7 mouse cellular contexts compared by ENCODE assay signal in the genomic region with DNA sequence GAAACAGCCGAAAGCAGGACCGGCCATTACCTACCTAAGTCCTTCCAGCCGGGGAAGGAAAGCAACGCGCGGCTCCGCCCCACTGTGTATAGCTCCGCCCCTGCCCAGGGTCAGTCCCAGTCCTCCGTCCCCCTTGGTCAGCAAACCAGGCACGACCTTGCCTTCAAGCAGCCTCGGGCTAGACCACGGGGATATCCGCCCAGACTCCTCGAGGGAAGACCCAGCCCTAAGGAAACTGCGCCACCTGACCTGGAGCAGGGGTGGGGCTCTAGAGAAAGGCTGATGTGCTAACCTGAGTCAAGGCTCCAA. TPM values are rescaled to one million over a fixed set of nuclear protein-coding genes. Genes with fewer than 3 reads are reported as not detected.
DNase-seq lines count a peak whose midpoint lies in the region; ATAC-seq and TF ChIP-seq lines count a peak whose summit lies in the region.

No protein-coding gene starts in this region.

- H3K27ac ChIP-seq in bone marrow macrophage, adult 2 months (ENCODE audit: insufficient read depth, low read depth, low read length) = peak overlapping the region; percentile 96
- no peak overlapping the region for H3K27ac ChIP-seq in forebrain, embryonic 12.5 days
- peak overlapping the region; percentile 87 for H3K27ac ChIP-seq in hindbrain, embryonic 10.5 days
- no peak overlapping the region for H3K27ac ChIP-seq in limb, embryonic 12.5 days
- peak overlapping the region; percentile 86 for H3K27ac ChIP-seq in midbrain, embryonic 10.5 days (replicated peaks)

- H3K4me2 ChIP-seq in forebrain, embryonic 12.5 days = peak overlapping the region; percentile 92
- H3K4me2 ChIP-seq in limb, embryonic 12.5 days = peak overlapping the region; percentile 100

- peak; percentile 48 for DNase-seq in Muller cell, postnatal 12 days (ENCODE audit: inconsistent ontology term)
- DNase-seq in hindbrain, embryonic 10.5 days (ENCODE audit: low spot score) = peak; percentile 73
- DNase-seq in midbrain, embryonic 10.5 days (ENCODE audit: low spot score) = peak; percentile 71
- DNase-seq in urinary bladder, postnatal 36 days (ENCODE audit: low spot score in 2 of 2) = peak; percentile 59 to 69

- peak overlapping the region; percentile 68 for H3K9ac ChIP-seq in forebrain, embryonic 12.5 days
- H3K9ac ChIP-seq in limb, embryonic 12.5 days (replicated peaks) = peak overlapping the region; percentile 74; the same call in 1 of the 2 replicates

- 1% methylated on average over 15 of the region's 15 CpGs for WGBS in forebrain, embryonic 12.5 days
- 1% methylated on average over 15 of the region's 15 CpGs for WGBS in hindbrain, embryonic 10.5 days
- under 1% methylated on average over 15 of the region's 15 CpGs for WGBS in limb, embryonic 12.5 days
- under 1% methylated on average over 15 of the region's 15 CpGs for WGBS in midbrain, embryonic 10.5 days

- peak; percentile 45 for ATAC-seq in forebrain, embryonic 12.5 days (ENCODE audit: low FRiP score)
- ATAC-seq in limb, embryonic 12.5 days (ENCODE audit: insufficient number of reproducible peaks, insufficient read depth, low FRiP score, low TSS enrichment, low read depth) = peak; percentile 39

- H3K4me3 ChIP-seq in bone marrow macrophage, adult 2 months (ENCODE audit: insufficient read depth, low read length) = peak overlapping the region; percentile 83
- H3K4me3 ChIP-seq in forebrain, embryonic 12.5 days (replicated peaks) = peak overlapping the region; percentile 49
- peak overlapping the region; percentile 73 for H3K4me3 ChIP-seq in hindbrain, embryonic 10.5 days
- H3K4me3 ChIP-seq in limb, embryonic 12.5 days (replicated peaks) = peak overlapping the region; percentile 59
- H3K4me3 ChIP-seq in midbrain, embryonic 10.5 days = peak overlapping the region; percentile 75

- no peak for TF ChIP-seq POLR2A in bone marrow macrophage, adult 2 months (IDR thresholded peaks at IDR 0.05; ENCODE audit: borderline replicate concordance, low read depth, low read length)

- TF ChIP-seq CTCF in bone marrow macrophage, adult 2 months (IDR thresholded peaks at IDR 0.05; ENCODE audit: low read depth, low read length) = no peak

- H3K27me3 ChIP-seq in forebrain, embryonic 12.5 days = no peaks in the 10 kb centered on the region
- 0 out of 2 replicates have a peak, but pooled peaks cover 6% of the 10 kb centered on the region for H3K27me3 ChIP-seq in hindbrain, embryonic 10.5 days (ENCODE audit: insufficient read depth, poor library complexity, severe bottlenecking)
- H3K27me3 ChIP-seq in limb, embryonic 12.5 days = no peaks in the 10 kb centered on the region
- H3K27me3 ChIP-seq in midbrain, embryonic 10.5 days (ENCODE audit: low read depth, poor library complexity, severe bottlenecking) = peaks cover 6% of the 10 kb centered on the region; the same call in 1 of the 2 replicates

- no peaks in the 10 kb centered on the region for H3K9me3 ChIP-seq in forebrain, embryonic 12.5 days
- H3K9me3 ChIP-seq in hindbrain, embryonic 10.5 days = no peaks in the 10 kb centered on the region
- H3K9me3 ChIP-seq in limb, embryonic 12.5 days = no peaks in the 10 kb centered on the region
- H3K9me3 ChIP-seq in midbrain, embryonic 10.5 days (replicated peaks) = no peaks in the 10 kb centered on the region

- peaks cover 69% of the 10 kb centered on the region for H3K4me1 ChIP-seq in bone marrow macrophage, adult 2 months (ENCODE audit: control insufficient read depth, insufficient read depth, low read length)
- H3K4me1 ChIP-seq in forebrain, embryonic 12.5 days = peaks cover 98% of the 10 kb centered on the region
- H3K4me1 ChIP-seq in hindbrain, embryonic 10.5 days (replicated peaks) = peaks cover 98% of the 10 kb centered on the region
- peaks cover 98% of the 10 kb centered on the region for H3K4me1 ChIP-seq in limb, embryonic 12.5 days (replicated peaks)
- H3K4me1 ChIP-seq in midbrain, embryonic 10.5 days = peaks cover 96% of the 10 kb centered on the region

- peaks cover 19% of the 10 kb centered on the region for H3K36me3 ChIP-seq in forebrain, embryonic 12.5 days (replicated peaks)
- peaks cover 37% of the 10 kb centered on the region for H3K36me3 ChIP-seq in hindbrain, embryonic 10.5 days
- peaks cover 10% of the 10 kb centered on the region for H3K36me3 ChIP-seq in limb, embryonic 12.5 days
- H3K36me3 ChIP-seq in midbrain, embryonic 10.5 days = peaks cover 34% of the 10 kb centered on the region

RNA-seq across cellular contexts. Expression of a gene that starts 6.7 kb away (rescaled TPM):
- polyA plus RNA-seq in bone marrow macrophage, adult 2 months (2012; ENCODE audit: insufficient read depth, insufficient read length, missing spikeins) = 432 and 457 TPM in 2 replicates
- 174 and 182 TPM in 2 replicates for polyA plus RNA-seq in forebrain, embryonic 12.5 days (2016; fragmentation: Nextera tagmentation; extraction: Ambion mirVana)
- polyA plus RNA-seq in hindbrain, embryonic 10.5 days (2016; fragmentation: Nextera tagmentation; extraction: Ambion mirVana) = 133 and 155 TPM in 2 replicates
- 157 and 170 TPM in 2 replicates for polyA plus RNA-seq in limb, embryonic 12.5 days (2016; fragmentation: Nextera tagmentation; extraction: Ambion mirVana)
- polyA plus RNA-seq in midbrain, embryonic 10.5 days (2016; fragmentation: Nextera tagmentation; extraction: Ambion mirVana) = 130 and 144 TPM in 2 replicates

RNA-seq across cellular contexts. Expression of a gene that starts 22.4 kb away (rescaled TPM):
- 3.4 and 3.8 TPM in 2 replicates for polyA plus RNA-seq in bone marrow macrophage, adult 2 months (2012; ENCODE audit: insufficient read depth, insufficient read length, missing spikeins)
- 38.8 and 44.0 TPM in 2 replicates for polyA plus RNA-seq in forebrain, embryonic 12.5 days (2016; fragmentation: Nextera tagmentation; extraction: Ambion mirVana)
- polyA plus RNA-seq in hindbrain, embryonic 10.5 days (2016; fragmentation: Nextera tagmentation; extraction: Ambion mirVana) = 29.7 and 40.1 TPM in 2 replicates
- polyA plus RNA-seq in limb, embryonic 12.5 days (2016; fragmentation: Nextera tagmentation; extraction: Ambion mirVana) = 30.1 and 31.2 TPM in 2 replicates
- 27.7 and 37.3 TPM in 2 replicates for polyA plus RNA-seq in midbrain, embryonic 10.5 days (2016; fragmentation: Nextera tagmentation; extraction: Ambion mirVana)

RNA-seq across cellular contexts. Expression of a gene that starts 24.4 kb away (rescaled TPM):
- 2.2 and 2.7 TPM in 2 replicates for polyA plus RNA-seq in bone marrow macrophage, adult 2 months (2012; ENCODE audit: insufficient read depth, insufficient read length, missing spikeins)
- polyA plus RNA-seq in forebrain, embryonic 12.5 days (2016; fragmentation: Nextera tagmentation; extraction: Ambion mirVana) = 46.9 and 47.4 TPM in 2 replicates
- polyA plus RNA-seq in hindbrain, embryonic 10.5 days (2016; fragmentation: Nextera tagmentation; extraction: Ambion mirVana) = 34.9 and 46.6 TPM in 2 replicates
- 13.6 and 14.4 TPM in 2 replicates for polyA plus RNA-seq in limb, embryonic 12.5 days (2016; fragmentation: Nextera tagmentation; extraction: Ambion mirVana)
- 38.8 and 47.4 TPM in 2 replicates for polyA plus RNA-seq in midbrain, embryonic 10.5 days (2016; fragmentation: Nextera tagmentation; extraction: Ambion mirVana)

RNA-seq across cellular contexts. Expression of a gene that starts 33.4 kb away (rescaled TPM):
- polyA plus RNA-seq in bone marrow macrophage, adult 2 months (2012; ENCODE audit: insufficient read depth, insufficient read length, missing spikeins) = not detected in 2 replicates
- polyA plus RNA-seq in forebrain, embryonic 12.5 days (2016; fragmentation: Nextera tagmentation; extraction: Ambion mirVana) = 14.2 and 16.7 TPM in 2 replicates
- polyA plus RNA-seq in hindbrain, embryonic 10.5 days (2016; fragmentation: Nextera tagmentation; extraction: Ambion mirVana) = 23.7 and 28.5 TPM in 2 replicates
- 8.9 and 9.3 TPM in 2 replicates for polyA plus RNA-seq in limb, embryonic 12.5 days (2016; fragmentation: Nextera tagmentation; extraction: Ambion mirVana)
- 31.8 and 36.7 TPM in 2 replicates for polyA plus RNA-seq in midbrain, embryonic 10.5 days (2016; fragmentation: Nextera tagmentation; extraction: Ambion mirVana)

RNA-seq across cellular contexts. Expression of a gene that starts 37.5 kb away (rescaled TPM):
- polyA plus RNA-seq in bone marrow macrophage, adult 2 months (2012; ENCODE audit: insufficient read depth, insufficient read length, missing spikeins) = 31.6 and 32.7 TPM in 2 replicates
- 47.1 and 57.2 TPM in 2 replicates for polyA plus RNA-seq in forebrain, embryonic 12.5 days (2016; fragmentation: Nextera tagmentation; extraction: Ambion mirVana)
- 27.2 and 45.7 TPM in 2 replicates for polyA plus RNA-seq in hindbrain, embryonic 10.5 days (2016; fragmentation: Nextera tagmentation; extraction: Ambion mirVana)
- 30.5 and 33.3 TPM in 2 replicates for polyA plus RNA-seq in limb, embryonic 12.5 days (2016; fragmentation: Nextera tagmentation; extraction: Ambion mirVana)
- 25.4 and 41.8 TPM in 2 replicates for polyA plus RNA-seq in midbrain, embryonic 10.5 days (2016; fragmentation: Nextera tagmentation; extraction: Ambion mirVana)

Comparison
In these comparisons a context has a peak if more than half of its experiments do, and no peak if none do; other contexts are left out.
1. H3K27ac ChIP-seq: peak in bone marrow macrophage, adult 2 months (single experiment), hindbrain, embryonic 10.5 days (single experiment) and midbrain, embryonic 10.5 days (single experiment); none in forebrain, embryonic 12.5 days (single experiment) and limb, embryonic 12.5 days (single experiment).
2. Peak in every context shown above with its lines, with median percentiles within 50 percentile points of each other: DNase-seq and H3K4me3 ChIP-seq.